Mouse (Mus musculus): ENCODE data around the gene Trim10.
"Not testable (repeated sequence)": the region's sequence is repeated elsewhere in the genome, so short reads cannot be mapped to it uniquely, and the experiment has no call there.

Gene Trim10

DNA sequence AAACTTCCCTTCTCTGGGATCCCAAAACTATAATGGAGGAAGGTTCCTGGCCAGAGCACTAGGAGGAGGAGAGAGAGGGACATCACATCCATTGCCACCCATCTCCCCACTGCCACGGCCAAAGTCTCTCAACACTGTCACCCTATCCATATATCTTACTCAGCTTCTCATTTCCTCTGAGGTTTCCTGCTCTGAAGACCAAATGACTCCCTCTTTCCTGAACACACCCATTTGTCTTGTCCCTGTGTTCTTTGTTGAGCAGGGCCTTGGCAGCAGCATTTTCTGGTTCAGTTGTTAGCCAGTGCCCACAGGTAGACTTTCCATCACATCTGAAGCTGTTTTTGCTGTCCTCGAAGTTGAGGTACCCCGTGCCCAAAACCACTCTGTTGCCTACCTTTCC is 11.2 kb upstream of the Trim10 start:
- no peak for DNase-seq (ENCODE audit: low spot score in 2 of 2)

DNA sequence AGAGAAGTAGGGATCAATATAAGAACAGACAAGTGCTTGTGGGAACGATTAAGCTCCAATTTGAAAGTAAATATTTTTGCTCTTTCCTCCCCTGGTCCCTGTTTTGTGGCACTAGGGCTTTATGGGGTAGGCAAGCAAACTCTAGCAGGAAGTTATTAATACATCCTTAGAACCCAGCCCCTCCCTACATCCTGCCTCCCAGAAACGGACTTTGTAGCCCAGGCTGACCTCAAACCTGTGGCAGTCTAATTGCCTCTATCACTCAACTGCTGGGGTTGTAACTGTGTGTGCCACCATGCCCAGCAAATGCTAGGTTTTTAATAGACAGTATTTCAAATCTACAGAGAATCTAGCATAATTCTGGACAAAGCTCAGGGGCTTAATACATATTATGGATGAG is 7.7 kb upstream of the Trim10 start:
- DNase-seq (ENCODE audit: low spot score in 2 of 2) = no peak

- peak; percentile 45 to 71 for DNase-seq (ENCODE audit: low spot score in 2 of 2)
Measured at GRCm38 (mm10) chr17:36866719-36867527, 2.5 kb upstream of the Trim10 start, which contains the start of gene Trim15. Gene Trim15, minus strand, starts transcription at chr17:36867210.

DNA sequence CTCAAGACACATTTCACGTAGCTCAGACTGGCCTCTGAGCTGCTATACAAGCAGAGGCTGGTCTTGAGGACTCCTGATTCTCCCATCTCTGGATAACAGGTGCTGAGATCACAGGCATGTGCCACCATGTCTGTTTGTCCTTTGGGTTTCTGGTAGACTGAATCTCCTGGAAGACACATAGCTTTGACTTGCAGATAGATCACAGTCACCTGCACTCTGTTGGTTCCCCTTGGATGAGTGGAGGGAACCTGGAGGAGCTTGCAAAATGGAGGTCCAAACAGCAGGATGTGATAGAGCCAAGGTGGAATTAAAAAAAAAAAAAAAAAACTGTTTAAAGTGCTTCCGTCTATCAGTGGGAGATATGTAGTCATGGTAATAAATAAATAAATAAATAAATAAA is 538 bp upstream of the Trim10 start:
- DNase-seq (ENCODE audit: low spot score in 2 of 2) = no peak

- DNase-seq (ENCODE audit: low spot score in 2 of 2) = peak; percentile 83 to 92
Measured at GRCm38 (mm10) chr17:36869955-36870810, 809 bp downstream of the Trim10 start.

DNA sequence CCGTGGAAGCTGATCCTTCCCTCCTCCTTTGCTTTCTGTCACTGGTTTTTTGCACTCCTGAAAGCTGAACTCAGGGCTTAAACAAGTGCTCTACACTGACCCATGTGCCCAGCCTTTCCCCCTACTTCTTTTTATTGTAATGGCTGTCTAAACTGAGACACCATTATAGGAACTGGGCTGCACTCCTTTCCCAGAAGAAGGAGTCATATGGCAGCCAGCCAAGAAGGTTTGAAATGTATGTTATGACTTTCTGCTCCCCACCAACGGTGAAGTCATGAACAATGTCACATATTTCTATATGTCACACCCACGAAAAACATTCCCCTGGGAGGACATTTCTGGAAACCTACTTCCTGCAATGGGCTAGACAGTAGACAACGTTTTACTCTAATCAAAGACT is 5.3 kb downstream of the Trim10 start:
- DNase-seq (ENCODE audit: low spot score in 2 of 2) = no peak

DNA sequence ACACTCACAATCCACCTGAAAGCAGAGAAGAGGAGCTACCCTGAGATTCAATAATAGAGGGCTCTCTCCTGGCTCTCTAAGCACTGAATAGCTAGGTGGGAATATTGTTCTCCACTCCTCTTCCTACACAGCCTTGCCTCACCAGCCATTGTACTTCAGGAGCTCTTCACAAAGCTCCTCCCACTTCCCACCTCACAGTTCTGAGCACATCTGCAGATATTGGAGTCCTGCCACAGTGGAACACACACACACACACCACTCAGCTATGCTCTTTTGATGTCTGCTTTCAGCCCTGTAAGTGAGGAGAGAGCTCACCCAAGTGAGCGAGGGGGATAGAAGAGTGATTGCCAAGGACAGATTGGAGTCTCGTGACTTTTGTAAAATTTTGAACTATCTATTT is 14.0 kb downstream of the Trim10 start:
- no peak for DNase-seq (ENCODE audit: low spot score in 2 of 2)

DNA sequence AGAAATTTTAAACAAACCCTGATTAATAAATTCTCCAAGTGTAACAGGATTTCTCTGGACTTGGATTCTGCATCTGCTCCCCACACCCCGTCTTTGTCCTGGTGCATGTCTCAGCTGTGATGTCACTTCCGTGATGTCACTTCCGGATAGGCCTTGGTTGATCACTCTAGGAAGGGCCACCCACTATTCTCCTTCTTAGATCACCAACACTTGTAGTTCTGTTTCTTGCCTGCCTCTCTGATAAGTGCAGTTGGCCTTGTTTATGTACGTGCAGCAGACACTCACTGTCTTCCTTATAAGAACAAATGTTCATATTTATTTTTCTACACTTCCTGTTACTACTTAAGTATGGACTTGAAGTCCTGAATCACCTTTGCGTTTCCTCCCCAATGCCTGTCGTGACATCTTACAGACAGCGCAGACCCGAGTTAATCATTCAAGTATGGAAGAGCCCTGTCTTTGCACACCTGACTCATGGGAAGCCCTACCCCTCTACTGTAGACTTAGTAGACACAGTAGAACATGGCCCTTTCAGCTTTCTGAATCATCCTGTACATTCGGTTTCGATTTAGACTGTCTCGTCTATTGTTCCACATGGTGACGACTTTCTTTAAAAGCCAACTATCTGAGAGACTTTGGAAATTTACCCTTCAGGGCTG is 15.9 kb downstream of the Trim10 start:
- no peak for DNase-seq (ENCODE audit: low spot score in 2 of 2)

DNA sequence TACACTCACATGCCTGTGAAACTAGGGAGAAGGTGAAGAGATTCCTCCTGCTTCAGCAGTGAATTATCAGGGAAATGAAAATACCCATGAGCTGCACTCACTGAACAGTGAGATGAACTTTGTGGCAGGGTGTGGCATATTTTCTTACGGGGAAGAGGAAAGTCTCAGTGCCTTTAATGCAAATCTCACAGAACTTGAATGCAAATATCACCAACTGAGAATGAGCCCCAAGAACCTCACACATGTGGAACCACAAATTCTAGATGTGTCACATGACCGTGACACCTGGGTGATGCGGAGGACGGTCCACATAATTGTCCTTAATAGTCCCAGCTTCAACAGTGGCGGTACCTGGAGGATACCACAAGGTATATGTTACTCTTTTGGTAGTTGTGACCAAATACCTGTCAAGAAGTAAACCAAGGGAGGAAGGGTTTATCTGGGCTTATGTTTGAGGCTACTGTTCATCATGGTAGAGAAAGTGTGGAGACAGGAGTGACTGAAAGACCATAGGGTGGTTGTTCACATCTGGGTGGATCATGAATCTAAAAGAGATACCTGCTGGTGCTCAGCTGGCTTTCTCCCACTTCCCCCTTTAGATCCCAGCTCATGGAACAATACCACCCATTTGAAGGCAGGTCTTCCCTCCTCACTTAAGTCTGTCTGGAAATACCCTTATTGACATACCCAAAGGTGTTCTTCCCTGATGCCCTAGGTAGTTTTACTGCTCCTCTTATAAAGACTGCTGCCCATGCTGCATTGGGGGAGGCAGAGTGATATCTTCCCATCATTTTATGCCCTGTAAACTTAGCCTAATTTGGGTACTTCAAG is 20.9 kb downstream of the Trim10 start, which contains the start of gene Trim40:
TSS of gene Trim40 (minus strand) at position 51 of the 831 bp plus-strand sequence.
- DNase-seq (ENCODE audit: low spot score in 2 of 2) = no peak

- DNase-seq (ENCODE audit: low spot score in 2 of 2) = not testable (repeated sequence)
Measured at GRCm38 (mm10) chr17:36891496-36891895, 22.1 kb downstream of the Trim10 start.

- DNase-seq (ENCODE audit: low spot score in 2 of 2) = no peak
Measured at GRCm38 (mm10) chr17:36892362-36892761, 23.0 kb downstream of the Trim10 start.

GRCm38 (mm10) chr17:36893387-36893786 is 24.0 kb downstream of the Trim10 start:
- DNase-seq (ENCODE audit: low spot score in 2 of 2) = no peak

GRCm38 (mm10) chr17:36896583-36896982 is 27.2 kb downstream of the Trim10 start:
- DNase-seq (ENCODE audit: low spot score in 2 of 2) = peak in 1 of 2 experiments; percentile 30

GRCm38 (mm10) chr17:36897065-36897464 is 27.7 kb downstream of the Trim10 start:
- DNase-seq (ENCODE audit: low spot score in 2 of 2) = no peak

- no peak for DNase-seq (ENCODE audit: low spot score in 2 of 2)
Measured at GRCm38 (mm10) chr17:36897552-36898205, 28.3 kb downstream of the Trim10 start, which contains the start of gene Trim31. Gene Trim31, plus strand, starts transcription at chr17:36898118.

DNA sequence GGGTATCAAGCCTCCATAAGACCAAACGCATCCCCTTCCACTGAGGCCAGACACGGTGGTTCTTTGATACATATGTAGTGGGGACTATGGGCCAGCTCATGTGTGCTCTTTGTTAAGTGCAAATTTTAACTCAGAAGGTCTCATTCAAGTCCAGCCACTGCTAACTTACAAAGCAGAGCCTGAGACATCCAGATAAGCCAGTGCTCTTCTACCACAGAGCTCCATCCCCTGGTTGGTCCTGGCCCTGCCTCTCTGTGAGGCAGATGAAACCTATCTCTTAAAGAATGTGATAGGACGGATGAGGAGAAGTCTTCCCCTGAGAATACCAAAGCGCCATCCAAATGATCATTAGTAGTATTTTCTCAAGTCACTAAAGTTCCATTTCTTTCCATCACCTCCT is 30.0 kb downstream of the Trim10 start:
- no peak for DNase-seq (ENCODE audit: low spot score in 2 of 2)

- no peak for DNase-seq (ENCODE audit: low spot score in 2 of 2)
Measured at GRCm38 (mm10) chr17:36900001-36900400, 30.6 kb downstream of the Trim10 start.

- DNase-seq (ENCODE audit: low spot score in 2 of 2) = no peak
Measured at GRCm38 (mm10) chr17:36900691-36901090, 31.3 kb downstream of the Trim10 start.

GRCm38 (mm10) chr17:36903651-36904050 is 34.3 kb downstream of the Trim10 start:
- DNase-seq (ENCODE audit: low spot score in 2 of 2) = no peak

DNA sequence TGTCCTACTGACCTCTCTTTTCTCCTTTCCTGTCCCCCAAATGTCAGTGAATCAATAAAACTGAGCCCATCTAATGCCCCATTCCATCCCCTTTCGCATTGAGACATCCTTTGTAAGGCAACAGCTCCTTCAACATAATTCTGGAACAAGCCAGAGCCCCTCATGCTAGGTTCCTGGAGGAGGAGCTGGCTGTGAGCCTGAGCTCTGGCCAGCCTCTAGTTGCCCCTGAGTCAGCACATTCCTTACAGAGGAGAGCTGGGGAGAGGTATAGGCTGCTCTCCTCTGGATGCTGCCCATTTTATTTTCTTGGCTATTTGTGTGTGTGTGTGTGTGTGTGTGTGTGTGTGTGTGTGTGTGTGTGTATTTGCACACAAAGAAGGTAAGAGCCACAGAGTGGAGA is 38.9 kb downstream of the Trim10 start:
- DNase-seq (ENCODE audit: low spot score in 2 of 2) = no peak

GRCm38 (mm10) chr17:36909802-36910201 is 40.4 kb downstream of the Trim10 start:
- DNase-seq (ENCODE audit: low spot score in 2 of 2) = no peak

All from spleen, postnatal 4 days (tissue).